Mouse (Mus musculus) ES-Bruce4 (cell line): ENCODE measurements around the gene Tmem220. TPM values are rescaled to one million over a fixed set of nuclear protein-coding genes. Genes with fewer than 3 reads are reported as not detected.

Experiments
- H3K27ac ChIP-seq: 2 replicates; pipeline ENCODE4 v1.5.1; 2012; ENCODE audit warnings: low read length, inconsistent platforms; ENCODE audit not compliant: insufficient read depth
- H3K27me3 ChIP-seq: 2 replicates; pipeline ENCODE4 v1.6.1; 2012; ENCODE audit warnings: mild to moderate bottlenecking, low read length, inconsistent platforms; ENCODE audit not compliant: control insufficient read depth, poor library complexity, insufficient read depth, severe bottlenecking
- H3K36me3 ChIP-seq: 2 replicates; pipeline ENCODE4 v1.6.1; 2012; ENCODE audit warnings: inconsistent platforms, mild to moderate bottlenecking, low read length, moderate library complexity; ENCODE audit not compliant: control insufficient read depth, poor library complexity, insufficient read depth, severe bottlenecking
- H3K4me1 ChIP-seq: one replicate; pipeline ENCODE4 v1.8.1; 2011; ENCODE audit warnings: low read length; ENCODE audit not compliant: control insufficient read depth, insufficient read depth
- H3K4me3 ChIP-seq: 2 replicates; pipeline ENCODE4 v1.5.1; 2011; ENCODE audit warnings: low read depth, mild to moderate bottlenecking, low read length
- H3K9ac ChIP-seq: 2 replicates; pipeline ENCODE4 v1.6.1; 2012; ENCODE audit warnings: low read depth, mild to moderate bottlenecking, inconsistent platforms; ENCODE audit not compliant: poor library complexity, severe bottlenecking
- H3K9me3 ChIP-seq: replicated peaks from 2 replicates; pipeline ENCODE4 v1.6.1; 2012; ENCODE audit warnings: mild to moderate bottlenecking, low read length, inconsistent platforms; ENCODE audit not compliant: control insufficient read depth, poor library complexity, insufficient read depth, severe bottlenecking
- CTCF ChIP-seq: IDR thresholded peaks from one replicate; pipeline ENCODE4 v1.8.1; 2011; ENCODE audit warnings: low read depth, low read length
- EP300 ChIP-seq: IDR thresholded peaks from 2 replicates; pipeline ENCODE4 v1.6.1; 2011; ENCODE audit warnings: low read depth, low read length; ENCODE audit not compliant: insufficient read depth
- POLR2A ChIP-seq: IDR thresholded peaks from one replicate; pipeline ENCODE4 v1.8.1; 2011; ENCODE audit warnings: low read length; ENCODE audit not compliant: insufficient read depth
- polyA plus RNA-seq: library from polyadenylated mRNA; stranded (reverse); fragments of >200 nt; gene quantifications from 2 replicates; pipeline ENCODE4 v1.2.4, GENCODE M21; 2011; ENCODE audit warnings: low read depth; ENCODE audit not compliant: missing spikeins, insufficient read depth, insufficient read length

Tmem220 gene
- polyA plus RNA-seq, 1 experiment: 2.0 TPM

GRCm38 (mm10) chr11:66998467-66999403 is 26.2 kb upstream of the Tmem220 start:
- Histone ChIP-seq H3K4me3 (no peak overlapping the region), H3K27ac (no peak overlapping the region), H3K36me3 (no peaks in the 10 kb centered on the region), H3K9me3 (no peaks in the 10 kb centered on the region), H3K9ac (no peak overlapping the region), H3K27me3 (no peaks in the 10 kb centered on the region), H3K4me1 (no peaks in the 10 kb centered on the region)
- TF ChIP-seq POLR2A (no peak), EP300 (no peak), CTCF (no peak)

GRCm38 (mm10) chr11:67000671-67001070 is 24.3 kb upstream of the Tmem220 start:
- no peak overlapping the region for H3K27ac ChIP-seq
- TF ChIP-seq CTCF (no peak), POLR2A (no peak), EP300 (no peak)

DNA sequence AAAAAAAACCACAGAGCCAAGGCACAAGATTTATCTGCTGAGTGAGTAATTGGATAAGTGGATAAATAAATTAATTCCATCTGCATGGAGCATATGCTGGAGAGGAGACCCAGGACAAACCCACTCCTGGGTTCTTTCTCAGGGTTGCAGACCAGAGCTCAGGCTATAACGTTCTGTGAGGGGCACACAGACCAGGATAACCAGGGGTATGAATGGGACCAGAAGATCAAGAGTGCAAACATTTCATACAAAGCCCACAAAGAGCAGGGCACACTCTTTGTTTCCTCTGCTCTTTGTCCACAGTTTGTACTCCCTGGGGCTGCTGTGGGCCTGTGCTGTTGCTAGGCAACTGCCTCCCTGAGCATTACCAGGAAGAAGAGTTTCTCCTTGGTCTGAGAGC is 23.2 kb upstream of the Tmem220 start:
- Histone ChIP-seq H3K27me3 (no peaks in the 10 kb centered on the region), H3K27ac (no peak overlapping the region), H3K9me3 (peaks cover 9% of the 10 kb centered on the region), H3K36me3 (no peaks in the 10 kb centered on the region), H3K9ac (no peak overlapping the region), H3K4me3 (no peak overlapping the region), H3K4me1 (no peaks in the 10 kb centered on the region)
- no peak for TF ChIP-seq CTCF
- no peak for TF ChIP-seq EP300
- TF ChIP-seq POLR2A: no peak

More at GRCm38 (mm10) chr11:67000671-67001070, 24.3 kb upstream of the Tmem220 start:
- Histone ChIP-seq H3K4me3 (no peak overlapping the region), H3K9ac (no peak overlapping the region), H3K27me3 (no peaks in the 10 kb centered on the region), H3K4me1 (no peaks in the 10 kb centered on the region), H3K36me3 (no peaks in the 10 kb centered on the region), H3K9me3 (peaks cover under 1% of the 10 kb centered on the region; the same call in 1 of the 2 replicates)

DNA sequence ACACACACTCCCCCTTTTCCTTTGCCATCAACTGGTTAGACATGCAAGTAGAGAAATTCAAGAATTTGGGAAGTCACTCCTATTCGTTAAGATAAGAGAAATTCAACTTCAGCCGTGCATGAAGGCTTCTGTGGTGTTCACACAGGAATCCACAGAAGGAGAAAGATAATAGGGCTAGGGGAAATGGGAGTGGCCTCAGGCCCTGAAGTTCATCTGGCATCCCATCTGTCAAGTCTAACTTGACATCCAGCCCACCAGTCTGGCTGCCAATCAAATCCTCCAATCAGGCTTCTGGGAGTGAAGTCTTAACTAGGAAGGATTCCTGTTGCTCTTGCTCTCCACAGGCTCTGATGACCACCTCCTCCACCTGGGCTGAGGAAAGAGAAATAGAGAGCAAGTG is 22.0 kb upstream of the Tmem220 start:
- Histone ChIP-seq H3K27me3 (no peaks in the 10 kb centered on the region), H3K9ac (no peak overlapping the region), H3K4me1 (no peaks in the 10 kb centered on the region), H3K27ac (no peak overlapping the region), H3K36me3 (no peaks in the 10 kb centered on the region), H3K4me3 (no peak overlapping the region), H3K9me3 (peaks cover 9% of the 10 kb centered on the region)
- TF ChIP-seq POLR2A (no peak), EP300 (no peak), CTCF (no peak)

DNA sequence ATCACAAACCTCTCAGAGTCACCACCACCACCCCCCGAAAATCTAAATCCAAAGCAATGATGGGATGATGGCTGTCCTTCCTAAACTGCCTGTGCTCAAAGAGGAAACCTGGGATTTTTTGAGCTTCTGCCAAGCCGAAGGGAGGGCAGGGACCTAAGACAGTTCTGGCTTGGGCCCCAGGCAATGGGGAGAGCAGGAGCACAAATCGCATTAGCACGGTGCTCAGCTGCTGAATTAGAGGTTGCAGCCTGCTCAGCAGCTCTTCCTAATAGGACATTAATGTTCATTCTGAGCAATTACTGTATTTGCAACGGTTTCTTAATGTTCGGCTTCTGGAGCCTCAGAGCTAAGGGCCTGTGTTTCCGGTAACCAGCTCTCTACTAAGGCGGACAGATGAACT is 17.0 kb upstream of the Tmem220 start:
- H3K4me1 ChIP-seq: peaks cover 2% of the 10 kb centered on the region
- peak overlapping the region; percentile 26 for H3K27ac ChIP-seq
- TF ChIP-seq POLR2A: no peak
- TF ChIP-seq EP300: no peak
- TF ChIP-seq CTCF: no peak
- no peaks in the 10 kb centered on the region for H3K27me3 ChIP-seq
- H3K4me3 ChIP-seq: no peak overlapping the region
- no peaks in the 10 kb centered on the region for H3K36me3 ChIP-seq
- peaks cover 9% of the 10 kb centered on the region for H3K9me3 ChIP-seq
- H3K9ac ChIP-seq: no peak overlapping the region

GRCm38 (mm10) chr11:67008528-67008927 is 16.4 kb upstream of the Tmem220 start:
- Histone ChIP-seq H3K27ac (peak overlapping the region; percentile 34; the same call in 1 of the 2 replicates), H3K27me3 (no peaks in the 10 kb centered on the region), H3K4me3 (no peak overlapping the region), H3K9me3 (peaks cover 9% of the 10 kb centered on the region), H3K9ac (0 out of 2 replicates have a peak overlapping the region, but pooled peaks have one; percentile 15), H3K4me1 (peaks cover 2% of the 10 kb centered on the region), H3K36me3 (no peaks in the 10 kb centered on the region)
- TF ChIP-seq EP300: no peak
- TF ChIP-seq CTCF: no peak
- TF ChIP-seq POLR2A: no peak
